19 mouse cellular contexts compared by ENCODE assay signal in the genomic region with DNA sequence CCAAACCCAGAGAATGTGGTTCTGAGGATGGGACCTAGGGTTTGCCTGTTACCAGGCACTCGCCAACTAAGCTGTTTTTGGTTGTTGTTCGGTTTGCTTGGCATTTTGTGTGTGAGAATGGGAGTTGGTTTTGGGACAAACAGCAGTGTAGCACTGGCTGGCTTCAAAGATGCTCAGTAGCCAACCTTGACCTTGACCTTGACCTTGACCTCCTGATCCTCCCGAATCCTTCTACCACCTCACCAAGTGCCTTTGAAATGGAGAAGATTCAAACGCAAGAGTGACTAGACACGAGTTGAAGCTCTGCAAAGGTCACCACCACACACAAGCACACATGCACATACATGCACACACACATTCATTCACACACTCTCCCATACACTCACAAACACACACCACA. TPM values are rescaled to one million over a fixed set of nuclear protein-coding genes. Genes with fewer than 3 reads are reported as not detected.
DNase-seq lines count a peak whose midpoint lies in the region; ATAC-seq and TF ChIP-seq lines count a peak whose summit lies in the region.
"Had no signal": no experiment of that assay in that cellular context is flagged by ENCODE, and none has a peak within 500 bp of the region (broad histone marks: within the 10 kb centered on the region; RNA-seq: fewer than 3 reads in every experiment).

No protein-coding gene starts in this region.

- no peaks in the 10 kb centered on the region for H3K4me1 ChIP-seq in hindbrain, embryonic 11.5 days (replicated peaks; ENCODE audit: control insufficient read depth, insufficient read depth, low read length)
- H3K4me1 ChIP-seq in hindbrain, embryonic 12.5 days: no peaks in the 10 kb centered on the region
- H3K4me1 ChIP-seq in heart, adult 2 months (ENCODE audit: control insufficient read depth, insufficient read depth, low read length): no peaks in the 10 kb centered on the region
- peaks cover 4% of the 10 kb centered on the region; the same call in 1 of the 2 replicates for H3K4me1 ChIP-seq in kidney, embryonic 15.5 days
- H3K4me1 ChIP-seq: embryonic facial prominence, embryonic 15.5 days; forebrain, embryonic 10.5 days; forebrain, embryonic 12.5 days had no signal

- no peak overlapping the region for H3K4me3 ChIP-seq in hindbrain, embryonic 11.5 days (ENCODE audit: low read depth, low read length)
- no peak overlapping the region for H3K4me3 ChIP-seq in hindbrain, embryonic 12.5 days
- H3K4me3 ChIP-seq in heart, adult 2 months: no peak overlapping the region
- H3K4me3 ChIP-seq in kidney, embryonic 15.5 days (replicated peaks): no peak overlapping the region
- H3K4me3 ChIP-seq: embryonic facial prominence, embryonic 13.5 days; embryonic facial prominence, embryonic 15.5 days; erythroblast, embryonic 14.5 days; forebrain, embryonic 10.5 days; forebrain, embryonic 12.5 days had no signal

- ATAC-seq in hindbrain, embryonic 11.5 days (ENCODE audit: low FRiP score): no peak
- ATAC-seq in hindbrain, embryonic 12.5 days (ENCODE audit: low FRiP score): no peak
- no peak for ATAC-seq in kidney, embryonic 15.5 days (replicated peaks; ENCODE audit: low FRiP score)
- ATAC-seq: forebrain, embryonic 14.5 days; forebrain, embryonic 16.5 days had no signal

- no peaks in the 10 kb centered on the region for H3K9me3 ChIP-seq in hindbrain, embryonic 11.5 days (ENCODE audit: control insufficient read depth, low read length)
- no peaks in the 10 kb centered on the region for H3K9me3 ChIP-seq in hindbrain, embryonic 12.5 days (replicated peaks)
- no peaks in the 10 kb centered on the region for H3K9me3 ChIP-seq in kidney, embryonic 15.5 days (replicated peaks)
- H3K9me3 ChIP-seq: embryonic facial prominence, embryonic 13.5 days; embryonic facial prominence, embryonic 15.5 days; forebrain, embryonic 10.5 days; forebrain, embryonic 12.5 days; G1E had no signal

- no peak overlapping the region for H3K9ac ChIP-seq in hindbrain, embryonic 11.5 days (ENCODE audit: low read depth, low read length)
- H3K9ac ChIP-seq in hindbrain, embryonic 12.5 days: no peak overlapping the region
- H3K9ac ChIP-seq in heart, adult 2 months (ENCODE audit: low read depth, low read length): no peak overlapping the region
- no peak overlapping the region for H3K9ac ChIP-seq in kidney, embryonic 15.5 days
- H3K9ac ChIP-seq: embryonic facial prominence, embryonic 13.5 days; embryonic facial prominence, embryonic 15.5 days; forebrain, embryonic 12.5 days had no signal

- no peak overlapping the region for H3K27ac ChIP-seq in hindbrain, embryonic 11.5 days (ENCODE audit: low read depth, low read length)
- no peak overlapping the region for H3K27ac ChIP-seq in hindbrain, embryonic 12.5 days
- H3K27ac ChIP-seq in heart, adult 2 months: no peak overlapping the region
- no peak overlapping the region for H3K27ac ChIP-seq in kidney, embryonic 15.5 days
- H3K27ac ChIP-seq: embryonic facial prominence, embryonic 13.5 days; embryonic facial prominence, embryonic 15.5 days; forebrain, embryonic 10.5 days; forebrain, embryonic 12.5 days had no signal

- 86% methylated on average over 5 of the region's 5 CpGs for WGBS in hindbrain, embryonic 11.5 days
- WGBS in hindbrain, embryonic 12.5 days: 87% methylated on average over 5 of the region's 5 CpGs
- 78% methylated on average over 5 of the region's 5 CpGs for WGBS in heart, adult 2 months
- WGBS in kidney, embryonic 15.5 days: 76% methylated on average over 5 of the region's 5 CpGs

- DNase-seq in hindbrain, embryonic 11.5 days (ENCODE audit: low spot score): peak; percentile 9
- peak; percentile 86 for DNase-seq in ES-CJ7 (ENCODE audit: low read depth, low spot score)
- DNase-seq in R1 (ENCODE audit: low read depth, low spot score): peak; percentile 71
- DNase-seq in induced T-regulatory cell, adult 2 months (ENCODE audit: low read depth): peak; percentile 27
- DNase-seq in heart, adult 2 months: no peak
- DNase-seq in spleen, postnatal 4 days (ENCODE audit: low spot score in 2 of 2): no peak
- DNase-seq: cerebellum, adult 11 months; cerebellum, adult 9-11 months had no signal

- no peaks in the 10 kb centered on the region for H3K36me3 ChIP-seq in hindbrain, embryonic 11.5 days (ENCODE audit: control insufficient read depth, insufficient read depth, low read length)
- 0 out of 2 replicates have a peak, but pooled peaks cover 3% of the 10 kb centered on the region for H3K36me3 ChIP-seq in hindbrain, embryonic 12.5 days
- no peaks in the 10 kb centered on the region for H3K36me3 ChIP-seq in heart, adult 2 months (ENCODE audit: control insufficient read depth, insufficient read depth, low read length)
- H3K36me3 ChIP-seq in kidney, embryonic 15.5 days: peaks cover 28% of the 10 kb centered on the region

- intact Hi-C loops in heart, adult 2 months (cut with DNase I): no loop called here

- H3K79me2 ChIP-seq in heart, adult 2 months (replicated peaks; ENCODE audit: control insufficient read depth, insufficient read depth, low read length): no peaks in the 10 kb centered on the region

- no peak for TF ChIP-seq POLR2A in heart, adult 2 months (IDR thresholded peaks at IDR 0.05; ENCODE audit: insufficient read depth, low read depth, low read length)

- H3K4me2 ChIP-seq in hindbrain, embryonic 11.5 days (replicated peaks; ENCODE audit: low read depth, low read length): no peak overlapping the region
- H3K4me2 ChIP-seq in hindbrain, embryonic 12.5 days (replicated peaks): no peak overlapping the region
- H3K4me2 ChIP-seq in kidney, embryonic 15.5 days: no peak overlapping the region
- H3K4me2 ChIP-seq: embryonic facial prominence, embryonic 13.5 days; embryonic facial prominence, embryonic 15.5 days; forebrain, embryonic 12.5 days had no signal

- peaks cover 2% of the 10 kb centered on the region; the same call in 1 of the 2 replicates for H3K27me3 ChIP-seq in hindbrain, embryonic 11.5 days (ENCODE audit: control insufficient read depth, insufficient read depth, low read length)
- no peaks in the 10 kb centered on the region for H3K27me3 ChIP-seq in hindbrain, embryonic 12.5 days
- H3K27me3 ChIP-seq in heart, adult 2 months (ENCODE audit: control insufficient read depth, insufficient read depth, low read length): no peaks in the 10 kb centered on the region
- H3K27me3 ChIP-seq in kidney, embryonic 15.5 days: no peaks in the 10 kb centered on the region
- H3K27me3 ChIP-seq: CH12.LX; embryonic facial prominence, embryonic 13.5 days; embryonic facial prominence, embryonic 15.5 days; forebrain, embryonic 12.5 days had no signal

- TF ChIP-seq EP300 in heart, adult 2 months (IDR thresholded peaks at IDR 0.05; ENCODE audit: insufficient read depth, low read depth, low read length): no peak

- no peak for TF ChIP-seq CTCF in heart, adult 2 months (IDR thresholded peaks at IDR 0.05)

RNA-seq across cellular contexts. Expression of a gene that starts 44.6 kb away (rescaled TPM):
- polyA plus RNA-seq in hindbrain, embryonic 11.5 days (2014; fragmentation: Nextera tagmentation; extraction: Ambion mirVana): 3.2 and 4.8 TPM in 2 replicates
- 3.7 and 3.9 TPM in 2 replicates for polyA plus RNA-seq in hindbrain, embryonic 12.5 days (2016; fragmentation: Nextera tagmentation; extraction: Ambion mirVana)
- total RNA-seq in heart, adult 2 months (2021): 1 to 10 TPM; 8.9 to 9.4 TPM
- polyA plus RNA-seq in heart, adult 2 months (2012; rRNA removed): 5.2 and 9.7 TPM in 2 replicates
- 4.7 and 5.0 TPM in 2 replicates for polyA plus RNA-seq in kidney, embryonic 15.5 days (2015; fragmentation: Nextera tagmentation; extraction: Ambion mirVana)

Comparison
In these comparisons a context has a peak if more than half of its experiments do, and no peak if none do; other contexts are left out.
1. DNase-seq: peak in hindbrain, embryonic 11.5 days (single experiment), ES-CJ7 (single experiment), R1 (single experiment) and induced T-regulatory cell, adult 2 months (single experiment); none in heart, adult 2 months (0 of 2) and spleen, postnatal 4 days (0 of 2).